Mouse (Mus musculus) mouse embryonic stem cell (cell line): ENCODE measurements around the gene AY074887.

Experiments used
- in situ Hi-C, 2 experiments: fragments of 300-500 bp; cut with MboI; formaldehyde crosslinking; loops; 1 replicate in 1 of 2; 3 replicates in 1 of 2; pipeline ENCODE4 v1.14.3; 2019 to 2020; ENCODE audit warnings: low sequenced_read_pairs in 2 of 2, low pct_unique_long_range_greater_than_20kb in 1 of 2, mixed read lengths in 1 of 2; ENCODE audit not compliant: unreplicated experiment in 1 of 2

AY074887 gene

GRCm38 (mm10) chr9:54919946-54920345 is 30.9 kb downstream of the AY074887 start:
- in situ Hi-C loops: no loop called here

GRCm38 (mm10) chr9:54918781-54919180 is 32.0 kb downstream of the AY074887 start:
- in situ Hi-C loops: no loop called here

GRCm38 (mm10) chr9:54918191-54918590 is 32.6 kb downstream of the AY074887 start:
- in situ Hi-C loops: no loop called here

- in situ Hi-C loops: no loop called here
Measured at GRCm38 (mm10) chr9:54917010-54917677, 33.7 kb downstream of the AY074887 start, which contains the start of gene Hykk. TSS of gene Hykk (plus strand) at chr9:54917283.

- in situ Hi-C loops: no loop called here
Measured at GRCm38 (mm10) chr9:54916401-54916800, 34.4 kb downstream of the AY074887 start.

- in situ Hi-C loops: no loop called here
Measured at GRCm38 (mm10) chr9:54915576-54915975, 35.2 kb downstream of the AY074887 start.

- in situ Hi-C loops: no loop called here
Measured at GRCm38 (mm10) chr9:54909446-54909845, 41.4 kb downstream of the AY074887 start.
